Mouse (Mus musculus) liver, adult 2 months (tissue): ENCODE data around the gene Pstpip1. TPM values are rescaled to one million over a fixed set of nuclear protein-coding genes. Genes with fewer than 3 reads are reported as not detected.

Source experiments
- DNase-seq: peaks from one replicate; pipeline ENCODE4 v3.0.0-alpha.2; 2011; ENCODE audit warnings: low read depth, low spot score; ENCODE audit errors: extremely low read depth
- H3K27ac ChIP-seq: fragments of 200-500 bp; replicated peaks from 2 replicates; pipeline ENCODE4 v1.5.1; 2012; ENCODE audit warnings: low read depth, mild to moderate bottlenecking, control low read depth, inconsistent platforms, low read length; ENCODE audit not compliant: insufficient read depth
- H3K27me3 ChIP-seq: fragments of 200-500 bp; 2 replicates; pipeline ENCODE4 v1.6.1; 2012; ENCODE audit warnings: mild to moderate bottlenecking, moderate library complexity, low read length, inconsistent platforms; ENCODE audit not compliant: control insufficient read depth, insufficient read depth
- H3K36me3 ChIP-seq: fragments of 200-500 bp; 2 replicates; pipeline ENCODE4 v1.6.1; 2012; ENCODE audit warnings: low read length, inconsistent platforms; ENCODE audit not compliant: control insufficient read depth, insufficient read depth
- H3K4me1 ChIP-seq: fragments of 200-500 bp; 2 replicates; pipeline ENCODE4 v1.6.1; 2011; ENCODE audit warnings: low read length; ENCODE audit not compliant: control insufficient read depth, insufficient read depth
- H3K4me3 ChIP-seq: fragments of 200-500 bp; 2 replicates; pipeline ENCODE4 v1.5.1; 2011; ENCODE audit warnings: low read depth, mild to moderate bottlenecking, control low read depth, low read length, moderate library complexity; ENCODE audit not compliant: insufficient read depth
- H3K79me2 ChIP-seq: fragments of 200-500 bp; 2 replicates; pipeline ENCODE4 v1.6.1; 2012; ENCODE audit warnings: inconsistent platforms, mild to moderate bottlenecking, low read length, moderate library complexity; ENCODE audit not compliant: control insufficient read depth, insufficient read depth
- H3K9ac ChIP-seq: fragments of 200-500 bp; 2 replicates; pipeline ENCODE4 v1.6.1; 2012; ENCODE audit warnings: low read depth, mild to moderate bottlenecking, control low read depth, inconsistent platforms, low read length
- CTCF ChIP-seq: fragments of 200-500 bp; IDR thresholded peaks from 2 replicates; pipeline ENCODE4 v1.5.1; 2011; ENCODE audit warnings: low read depth, low read length, control low read depth
- POLR2A ChIP-seq: fragments of 200-500 bp; IDR thresholded peaks from 2 replicates; pipeline ENCODE4 v1.6.1; 2011; ENCODE audit warnings: low read length, control low read depth; ENCODE audit not compliant: insufficient read depth; ENCODE audit errors: extremely low read depth
- WGBS: fragments of 180-500 bp; shearing (Covaris S2); methylation state at CpG from one replicate; pipeline ENCODE4 v1.1.7; 2018; 5-methylcytosine and 5-hydroxymethylcytosine counted together
- polyA plus RNA-seq: library from polyadenylated mRNA; depleted of rRNA; stranded (reverse); fragments of >200 nt; gene quantifications from 2 replicates; pipeline ENCODE4 v1.2.3, GENCODE M21; 2012
- total RNA-seq: library from RNA; depleted of rRNA; stranded (reverse); fragments of >200 nt; gene quantifications from 2 replicates; pipeline ENCODE4 v1.2.3, GENCODE M21; 2014

Gene Pstpip1
- total and polyA plus RNA-seq, 2 experiments = 0.37 to 1.1 TPM

- TF ChIP-seq CTCF (no peak), POLR2A (no peak)
- Histone ChIP-seq H3K36me3 (no peaks in the 10 kb centered on the region), H3K4me1 (no peaks in the 10 kb centered on the region), H3K27me3 (no peaks in the 10 kb centered on the region), H3K9ac (no peak overlapping the region), H3K79me2 (no peaks in the 10 kb centered on the region), H3K27ac (no peak overlapping the region), H3K4me3 (no peak overlapping the region)
- WGBS = 72% methylated on average over 4 of the region's 4 CpGs
- peak; percentile 9 for DNase-seq
These were observed 8.0 kb downstream of the Pstpip1 start for GRCm38 (mm10) chr9:56097584-56098298.

- no peak for DNase-seq
- Histone ChIP-seq H3K27ac (no peak overlapping the region), H3K9ac (no peak overlapping the region), H3K4me3 (no peak overlapping the region), H3K27me3 (no peaks in the 10 kb centered on the region), H3K4me1 (no peaks in the 10 kb centered on the region), H3K36me3 (no peaks in the 10 kb centered on the region), H3K79me2 (no peaks in the 10 kb centered on the region)
- TF ChIP-seq POLR2A (no peak), CTCF (no peak)
- WGBS = 84% methylated on average over 7 of the region's 7 CpGs
These were observed 10.3 kb downstream of the Pstpip1 start for GRCm38 (mm10) chr9:56100041-56100522.

GRCm38 (mm10) chr9:56101022-56101421, 11.3 kb downstream of the Pstpip1 start:
- Histone ChIP-seq H3K27ac (no peak overlapping the region), H3K4me1 (no peaks in the 10 kb centered on the region), H3K4me3 (no peak overlapping the region), H3K27me3 (no peaks in the 10 kb centered on the region), H3K36me3 (no peaks in the 10 kb centered on the region), H3K79me2 (no peaks in the 10 kb centered on the region), H3K9ac (no peak overlapping the region)
- TF ChIP-seq POLR2A (no peak), CTCF (no peak)
- no peak for DNase-seq
- 55% methylated on average over 4 of the region's 4 CpGs for WGBS

DNA sequence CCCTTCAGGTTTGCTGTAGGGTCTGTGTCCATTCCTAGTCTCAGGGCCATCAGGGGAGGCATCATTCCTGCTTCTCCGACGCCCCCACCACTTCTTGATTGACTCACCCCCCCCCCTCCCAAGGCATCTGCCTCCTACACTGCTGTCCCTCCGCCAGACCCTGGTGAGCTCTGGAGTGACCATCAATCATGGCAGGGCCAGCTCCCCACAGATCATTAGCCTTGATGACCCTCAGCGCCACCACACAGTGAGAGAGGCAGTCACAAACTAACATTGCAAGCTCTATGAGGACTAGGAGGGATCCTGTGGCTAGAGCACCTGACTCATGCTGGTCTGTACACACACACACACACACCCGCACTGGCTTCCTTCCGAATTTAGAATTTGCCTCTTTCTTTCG, 15.2 kb downstream of the Pstpip1 start:
- no peaks in the 10 kb centered on the region for H3K4me1 ChIP-seq
- WGBS = 75% methylated on average over 7 of the region's 7 CpGs
- H3K4me3 ChIP-seq = no peak overlapping the region
- no peak overlapping the region for H3K27ac ChIP-seq
- TF ChIP-seq POLR2A = no peak
- no peak for DNase-seq
- no peaks in the 10 kb centered on the region for H3K27me3 ChIP-seq
- H3K9ac ChIP-seq = no peak overlapping the region
- H3K36me3 ChIP-seq = no peaks in the 10 kb centered on the region
- H3K79me2 ChIP-seq = no peaks in the 10 kb centered on the region

GRCm38 (mm10) chr9:56106274-56107072, 16.7 kb downstream of the Pstpip1 start:
- no peaks in the 10 kb centered on the region for H3K4me1 ChIP-seq
- no peak for DNase-seq
- no peaks in the 10 kb centered on the region for H3K27me3 ChIP-seq
- H3K27ac ChIP-seq = no peak overlapping the region
- no peaks in the 10 kb centered on the region for H3K36me3 ChIP-seq
- H3K79me2 ChIP-seq = no peaks in the 10 kb centered on the region
- 91% methylated on average over 6 of the region's 6 CpGs for WGBS
- TF ChIP-seq POLR2A (no peak), CTCF (no peak)
- H3K4me3 ChIP-seq = no peak overlapping the region
- H3K9ac ChIP-seq = no peak overlapping the region

DNA sequence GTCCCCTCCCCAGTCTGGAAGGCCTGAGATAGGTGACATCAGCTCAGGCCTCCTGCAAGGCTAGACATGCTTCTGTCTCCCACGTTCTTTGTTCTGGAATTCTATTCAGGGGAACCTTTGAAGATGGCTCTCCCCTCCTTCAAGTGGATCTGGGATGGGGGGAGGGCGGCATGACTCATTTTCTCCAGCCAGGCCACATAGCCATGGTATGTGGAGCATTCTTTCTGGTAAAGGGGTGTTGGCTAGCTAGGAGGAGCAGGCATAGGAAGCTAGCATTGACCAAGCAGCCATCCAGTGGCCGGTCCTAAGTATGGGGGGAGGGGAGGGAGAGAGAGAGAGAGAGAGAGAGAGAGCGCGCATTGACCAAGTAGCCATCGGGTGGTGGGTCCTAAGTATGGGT, 17.8 kb downstream of the Pstpip1 start:
- H3K9ac ChIP-seq = no peak overlapping the region
- H3K36me3 ChIP-seq = no peaks in the 10 kb centered on the region
- H3K27ac ChIP-seq = no peak overlapping the region
- H3K4me3 ChIP-seq = no peak overlapping the region
- TF ChIP-seq CTCF (no peak), POLR2A (no peak)
- no peaks in the 10 kb centered on the region for H3K4me1 ChIP-seq
- DNase-seq = no peak
- WGBS = 78% methylated on average over 6 of the region's 6 CpGs
- H3K27me3 ChIP-seq = no peaks in the 10 kb centered on the region
- no peaks in the 10 kb centered on the region for H3K79me2 ChIP-seq
